ENCODE assay signal across 23 mouse cellular contexts in genomic region chr10:60952495-60952894, GRCm38 (mm10).
DNase-seq lines count a peak whose midpoint lies in the region; ATAC-seq lines count a peak whose summit lies in the region.
"Had no signal": no experiment of that assay in that cellular context is flagged by ENCODE, and none has a peak within 500 bp of the region (broad histone marks: within the 10 kb centered on the region; RNA-seq: fewer than 3 reads in every experiment).

No protein-coding gene starts in this region.

- DNase-seq in adrenal gland, postnatal 14 days, result peak; percentile 23
- no peak for DNase-seq in adrenal gland, postnatal 36 days
- DNase-seq in right cerebral cortex, postnatal 14 days, result no peak
- DNase-seq in left cerebral cortex, postnatal 4 days, result no peak
- DNase-seq: cerebellum, adult 8-10 months; gastrocnemius, postnatal 10 days; heart, adult 11 months; heart, postnatal 36 days; kidney, adult 8-10 months; kidney, postnatal 10 days; lung, adult 18-20 months; lung, postnatal 10 days; right cerebral cortex, postnatal 4 days; thymus, postnatal 25 days had no signal

- H3K36me3 ChIP-seq in midbrain, embryonic 13.5 days, result no peaks in the 10 kb centered on the region
- H3K36me3 ChIP-seq in midbrain, embryonic 15.5 days (replicated peaks), result no peaks in the 10 kb centered on the region
- no peaks in the 10 kb centered on the region for H3K36me3 ChIP-seq in embryonic facial prominence, embryonic 12.5 days
- H3K36me3 ChIP-seq in forebrain, embryonic 15.5 days, result no peaks in the 10 kb centered on the region
- H3K36me3 ChIP-seq: heart, embryonic 13.5 days; liver, embryonic 12.5 days; midbrain, embryonic 12.5 days; neural tube, embryonic 12.5 days had no signal

- 0 out of 2 replicates have a peak overlapping the region, but pooled peaks have one; percentile 14 for H3K9ac ChIP-seq in midbrain, embryonic 13.5 days (replicated peaks)
- no peak overlapping the region for H3K9ac ChIP-seq in midbrain, embryonic 15.5 days
- no peak overlapping the region for H3K9ac ChIP-seq in embryonic facial prominence, embryonic 12.5 days
- H3K9ac ChIP-seq in forebrain, embryonic 15.5 days (replicated peaks), result no peak overlapping the region
- H3K9ac ChIP-seq: heart, embryonic 13.5 days; hindbrain, embryonic 14.5 days; liver, embryonic 12.5 days; midbrain, embryonic 12.5 days; neural tube, embryonic 12.5 days had no signal

- H3K4me2 ChIP-seq in midbrain, embryonic 13.5 days (replicated peaks), result no peak overlapping the region
- H3K4me2 ChIP-seq in midbrain, embryonic 15.5 days, result no peak overlapping the region
- H3K4me2 ChIP-seq in embryonic facial prominence, embryonic 12.5 days (replicated peaks), result no peak overlapping the region
- H3K4me2 ChIP-seq in forebrain, embryonic 15.5 days (replicated peaks), result no peak overlapping the region
- H3K4me2 ChIP-seq: heart, embryonic 13.5 days; hindbrain, embryonic 14.5 days; liver, embryonic 12.5 days; midbrain, embryonic 12.5 days; neural tube, embryonic 12.5 days had no signal

- H3K27ac ChIP-seq in midbrain, embryonic 13.5 days, result no peak overlapping the region
- no peak overlapping the region for H3K27ac ChIP-seq in midbrain, embryonic 15.5 days
- no peak overlapping the region for H3K27ac ChIP-seq in embryonic facial prominence, embryonic 12.5 days
- H3K27ac ChIP-seq in forebrain, embryonic 15.5 days (replicated peaks), result no peak overlapping the region
- H3K27ac ChIP-seq: heart, embryonic 13.5 days; hindbrain, embryonic 14.5 days; liver, embryonic 12.5 days; midbrain, embryonic 12.5 days; neural tube, embryonic 12.5 days had no signal

- no peaks in the 10 kb centered on the region for H3K27me3 ChIP-seq in midbrain, embryonic 13.5 days
- no peaks in the 10 kb centered on the region for H3K27me3 ChIP-seq in midbrain, embryonic 15.5 days (replicated peaks)
- no peaks in the 10 kb centered on the region for H3K27me3 ChIP-seq in embryonic facial prominence, embryonic 12.5 days
- no peaks in the 10 kb centered on the region for H3K27me3 ChIP-seq in forebrain, embryonic 15.5 days
- H3K27me3 ChIP-seq: liver, embryonic 12.5 days; neural tube, embryonic 12.5 days had no signal

- H3K4me3 ChIP-seq in midbrain, embryonic 13.5 days (replicated peaks), result no peak overlapping the region
- H3K4me3 ChIP-seq in midbrain, embryonic 15.5 days, result no peak overlapping the region
- no peak overlapping the region for H3K4me3 ChIP-seq in embryonic facial prominence, embryonic 12.5 days
- no peak overlapping the region for H3K4me3 ChIP-seq in forebrain, embryonic 15.5 days
- H3K4me3 ChIP-seq: heart, embryonic 13.5 days; liver, embryonic 12.5 days; midbrain, embryonic 12.5 days; neural tube, embryonic 12.5 days had no signal

- peaks cover 31% of the 10 kb centered on the region for H3K4me1 ChIP-seq in midbrain, embryonic 13.5 days (replicated peaks)
- peaks cover 15% of the 10 kb centered on the region for H3K4me1 ChIP-seq in midbrain, embryonic 15.5 days
- H3K4me1 ChIP-seq in embryonic facial prominence, embryonic 12.5 days, result peaks cover 3% of the 10 kb centered on the region; the same call in 1 of the 2 replicates
- H3K4me1 ChIP-seq in forebrain, embryonic 15.5 days, result peaks cover 11% of the 10 kb centered on the region
- H3K4me1 ChIP-seq: liver, embryonic 12.5 days had no signal

- no peaks in the 10 kb centered on the region for H3K9me3 ChIP-seq in midbrain, embryonic 13.5 days
- H3K9me3 ChIP-seq in midbrain, embryonic 15.5 days, result no peaks in the 10 kb centered on the region
- no peaks in the 10 kb centered on the region for H3K9me3 ChIP-seq in embryonic facial prominence, embryonic 12.5 days
- H3K9me3 ChIP-seq in forebrain, embryonic 15.5 days, result no peaks in the 10 kb centered on the region
- H3K9me3 ChIP-seq: heart, embryonic 13.5 days; liver, embryonic 12.5 days; midbrain, embryonic 12.5 days; neural tube, embryonic 12.5 days had no signal

- ATAC-seq in midbrain, embryonic 13.5 days, result no peak
- no peak for ATAC-seq in midbrain, embryonic 15.5 days (replicated peaks)
- 0 out of 2 replicates have a peak, but pooled peaks have one; percentile 48 for ATAC-seq in embryonic facial prominence, embryonic 12.5 days (ENCODE audit: insufficient number of reproducible peaks, insufficient read depth, low FRiP score, low TSS enrichment)
- 0 out of 2 replicates have a peak, but pooled peaks have one; percentile 52 for ATAC-seq in forebrain, embryonic 15.5 days (replicated peaks)
- ATAC-seq: liver, embryonic 12.5 days had no signal

- 8% methylated on average over 7 of the region's 7 CpGs for whole genome bisulfite sequencing in midbrain, embryonic 13.5 days
- WGBS in midbrain, embryonic 15.5 days, result 12% methylated on average over 7 of the region's 7 CpGs
- WGBS in embryonic facial prominence, embryonic 12.5 days, result 15% methylated on average over 7 of the region's 7 CpGs
- 4% methylated on average over 7 of the region's 7 CpGs for WGBS in forebrain, embryonic 15.5 days

- intact Hi-C loops in left cerebral cortex, postnatal 4 days (cut with DNase I), result no loop called here

Comparison
In these comparisons a context has a peak if more than half of its experiments do, and no peak if none do; other contexts are left out.
1. ATAC-seq: peak in embryonic facial prominence, embryonic 12.5 days (single experiment) and forebrain, embryonic 15.5 days (single experiment); none in midbrain, embryonic 13.5 days (single experiment) and midbrain, embryonic 15.5 days (single experiment).